Mouse (Mus musculus) brain, embryonic 14.5 days (tissue): Measurements from ENCODE around the gene Ctnna2.

ENCODE experiments used
- CTCF ChIP-seq: fragments of 200-500 bp; IDR thresholded peaks from 2 replicates; pipeline ENCODE4 v1.5.1; 2012; ENCODE audit warnings: inconsistent platforms, mild to moderate bottlenecking, moderate library complexity, borderline replicate concordance; ENCODE audit not compliant: insufficient read depth, insufficient read length; ENCODE audit errors: extremely low read depth
- POLR2A ChIP-seq: fragments of 200-500 bp; IDR thresholded peaks from 2 replicates; pipeline ENCODE4 v1.6.1; 2012; ENCODE audit warnings: mild to moderate bottlenecking, inconsistent platforms, borderline replicate concordance; ENCODE audit not compliant: poor library complexity, insufficient read depth, insufficient read length, severe bottlenecking; ENCODE audit errors: extremely low read depth

DNA sequence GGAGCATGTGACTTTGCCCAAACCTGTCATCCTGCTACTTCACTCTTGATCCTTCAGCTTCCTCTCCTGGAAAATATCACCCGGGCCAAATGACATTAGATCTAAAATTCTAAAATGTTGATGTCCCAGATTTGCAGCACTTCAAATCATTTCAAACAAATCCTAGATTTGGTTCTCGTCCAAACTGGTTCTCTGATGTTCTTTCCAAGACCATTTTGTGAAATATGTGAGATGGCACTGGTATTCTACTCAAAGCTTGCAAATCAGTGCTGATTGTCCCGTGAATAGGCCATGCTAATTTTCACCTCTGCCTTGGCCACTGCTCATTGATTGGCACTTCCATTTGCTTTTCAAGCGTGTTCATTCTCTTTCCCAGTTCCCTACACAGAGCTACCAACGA lies 571.0 kb downstream of the Ctnna2 start:
- no peak for TF ChIP-seq CTCF
- no peak for TF ChIP-seq POLR2A
